Mouse (Mus musculus) heart, embryonic 13.5 days (tissue): ENCODE data around the gene Map4k4. TPM values are rescaled to one million over a fixed set of nuclear protein-coding genes. Genes with fewer than 3 reads are reported as not detected.

Source experiments
- ATAC-seq: fragments of 200-750 bp; cut with Nextera tagmentation; 2 replicates; pipeline ENCODE4 v1.8.0; 2017; ENCODE audit warnings: moderate TSS enrichment; ENCODE audit not compliant: insufficient number of reproducible peaks, low FRiP score, low TSS enrichment; ENCODE audit errors: extremely low read depth
- H3K27ac ChIP-seq: fragments of 300-500 bp; sonication (generic); replicated peaks from 2 replicates; pipeline ENCODE4 v1.5.1; 2015; ENCODE audit warnings: moderate library complexity, mild to moderate bottlenecking, inconsistent platforms
- H3K27me3 ChIP-seq: fragments of 300-500 bp; sonication (generic); replicated peaks from 2 replicates; pipeline ENCODE4 v1.6.1; 2015; ENCODE audit warnings: mild to moderate bottlenecking, inconsistent platforms
- H3K36me3 ChIP-seq: fragments of 300-500 bp; sonication (generic); 2 replicates; pipeline ENCODE4 v1.6.1; 2015; ENCODE audit warnings: mild to moderate bottlenecking, inconsistent platforms
- H3K4me1 ChIP-seq: fragments of 300-500 bp; sonication (generic); 2 replicates; pipeline ENCODE4 v1.6.1; 2015; ENCODE audit warnings: inconsistent platforms
- H3K4me2 ChIP-seq: fragments of 300-500 bp; sonication (generic); 2 replicates; pipeline ENCODE4 v1.6.1; 2015; ENCODE audit warnings: inconsistent platforms, mild to moderate bottlenecking, moderate library complexity
- H3K4me3 ChIP-seq: fragments of 300-500 bp; sonication (generic); 2 replicates; pipeline ENCODE4 v1.5.1; 2015; ENCODE audit warnings: moderate library complexity, mild to moderate bottlenecking, inconsistent platforms
- H3K9ac ChIP-seq: fragments of 300-500 bp; sonication (generic); 2 replicates; pipeline ENCODE4 v1.6.1; 2015; ENCODE audit warnings: inconsistent platforms, mild to moderate bottlenecking, moderate library complexity
- H3K9me3 ChIP-seq: fragments of 300-500 bp; sonication (generic); 2 replicates; pipeline ENCODE4 v1.6.1; 2016; ENCODE audit warnings: inconsistent platforms
- whole genome bisulfite sequencing: fragments of 180-500 bp; shearing (Covaris S2); methylation state at CpG from one replicate; pipeline ENCODE4 v1.1.7; 2015; ENCODE audit warnings: mixed read lengths; 5-methylcytosine and 5-hydroxymethylcytosine counted together
- polyA plus RNA-seq: library from polyadenylated mRNA; unstranded; fragments of >200 nt; fragmentation: Nextera tagmentation; extraction: Ambion mirVana; gene quantifications from 2 replicates; pipeline ENCODE4 v1.2.1, GENCODE M21; 2015

Map4k4 gene
- polyA plus RNA-seq, 1 experiment from 2014 or later, result 17.5 TPM

DNA sequence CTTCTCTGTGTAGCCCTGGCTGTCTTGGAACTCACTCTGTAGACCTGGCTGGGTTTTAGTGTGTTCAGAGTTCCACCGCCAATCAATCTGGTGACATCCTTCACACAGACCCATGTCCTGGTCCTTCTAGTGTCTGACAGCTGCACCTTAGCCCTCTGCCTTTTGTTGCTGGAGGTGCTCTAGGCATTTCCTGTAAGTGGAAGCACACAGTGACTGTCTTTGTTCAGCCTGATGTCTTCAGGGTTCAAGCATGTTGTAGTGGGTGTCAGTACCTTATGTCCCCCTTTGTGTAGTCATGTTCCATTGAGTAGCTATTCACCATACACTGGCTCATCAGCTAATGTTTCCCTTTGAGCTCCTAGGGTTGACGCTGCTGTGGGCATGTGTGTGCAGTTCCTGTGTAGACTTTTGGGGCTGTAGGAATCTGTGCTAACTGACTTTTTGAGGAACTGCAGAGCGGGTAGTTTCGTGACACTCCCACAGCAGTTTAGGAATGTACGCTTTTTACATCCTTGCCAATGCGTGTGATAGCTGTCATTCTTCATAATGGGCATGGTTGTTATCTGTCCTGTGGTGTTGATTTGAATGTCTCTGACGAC is 17.9 kb downstream of the Map4k4 start:
- Histone ChIP-seq H3K9ac (0 out of 2 replicates have a peak overlapping the region, but pooled peaks have one; percentile 5), H3K27me3 (no peaks in the 10 kb centered on the region), H3K36me3 (peaks cover 19% of the 10 kb centered on the region), H3K4me2 (no peak overlapping the region), H3K27ac (peak overlapping the region; percentile 13; the same call in 1 of the 2 replicates), H3K4me1 (peaks cover 75% of the 10 kb centered on the region), H3K9me3 (no peaks in the 10 kb centered on the region), H3K4me3 (no peak overlapping the region)
- ATAC-seq, result no peak
- WGBS, result 42% methylated on average over 7 of the region's 7 CpGs

DNA sequence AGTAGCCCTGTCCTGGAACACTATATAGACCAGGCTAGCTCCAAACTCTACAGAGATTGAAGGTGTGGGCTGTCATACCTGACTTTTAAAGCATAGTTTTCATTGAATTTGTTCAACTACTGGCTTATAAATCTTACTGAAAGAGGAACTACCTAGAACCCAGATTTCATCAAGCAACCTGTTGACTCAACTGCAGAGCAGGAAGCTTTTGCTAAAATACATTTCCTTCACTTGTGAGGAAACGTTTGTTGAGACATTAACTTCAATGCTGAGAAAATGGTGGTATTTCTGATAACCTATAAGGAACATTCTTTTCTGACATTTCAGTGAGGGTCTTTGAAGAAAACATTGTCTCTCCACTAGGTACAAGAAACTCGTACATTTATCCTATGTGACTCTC is 19.9 kb downstream of the Map4k4 start:
- peak overlapping the region; percentile 60 for H3K27ac ChIP-seq
- no peak overlapping the region for H3K4me3 ChIP-seq
- ATAC-seq, result no peak
- peaks cover 17% of the 10 kb centered on the region for H3K36me3 ChIP-seq
- H3K9ac ChIP-seq, result no peak overlapping the region
- H3K4me2 ChIP-seq, result peak overlapping the region; percentile 38; the same call in 1 of the 2 replicates
- H3K27me3 ChIP-seq, result no peaks in the 10 kb centered on the region
- H3K9me3 ChIP-seq, result no peaks in the 10 kb centered on the region
- H3K4me1 ChIP-seq, result peaks cover 91% of the 10 kb centered on the region
- WGBS, result 40% methylated on average over 2 of the region's 2 CpGs

DNA sequence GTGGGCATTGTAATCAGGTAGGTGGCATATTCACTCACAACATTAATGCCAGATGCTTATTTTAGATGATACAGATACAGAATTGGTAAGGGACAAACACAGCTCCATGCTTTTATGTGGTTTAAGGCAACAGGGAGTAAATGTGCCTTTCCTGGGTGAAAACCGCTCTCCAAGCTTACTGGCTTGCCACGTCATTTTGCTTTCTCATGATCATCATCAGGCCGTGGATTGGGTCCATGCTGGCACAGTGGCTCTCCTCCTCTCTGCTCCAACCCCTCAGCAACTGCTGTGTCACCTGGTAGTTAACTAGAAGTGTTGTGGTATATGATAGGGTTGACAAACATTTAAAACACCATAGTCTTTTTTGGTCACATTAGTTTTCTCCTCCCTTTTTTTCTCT is 21.3 kb downstream of the Map4k4 start:
- Histone ChIP-seq H3K9ac (no peak overlapping the region), H3K36me3 (peaks cover 18% of the 10 kb centered on the region), H3K9me3 (no peaks in the 10 kb centered on the region), H3K4me1 (peaks cover 91% of the 10 kb centered on the region), H3K27ac (peak overlapping the region; percentile 60; the same call in 1 of the 2 replicates), H3K4me2 (peak overlapping the region; percentile 57; the same call in 1 of the 2 replicates), H3K4me3 (no peak overlapping the region), H3K27me3 (no peaks in the 10 kb centered on the region)
- ATAC-seq, result no peak
- 84% methylated on average over 3 of the region's 3 CpGs for WGBS

DNA sequence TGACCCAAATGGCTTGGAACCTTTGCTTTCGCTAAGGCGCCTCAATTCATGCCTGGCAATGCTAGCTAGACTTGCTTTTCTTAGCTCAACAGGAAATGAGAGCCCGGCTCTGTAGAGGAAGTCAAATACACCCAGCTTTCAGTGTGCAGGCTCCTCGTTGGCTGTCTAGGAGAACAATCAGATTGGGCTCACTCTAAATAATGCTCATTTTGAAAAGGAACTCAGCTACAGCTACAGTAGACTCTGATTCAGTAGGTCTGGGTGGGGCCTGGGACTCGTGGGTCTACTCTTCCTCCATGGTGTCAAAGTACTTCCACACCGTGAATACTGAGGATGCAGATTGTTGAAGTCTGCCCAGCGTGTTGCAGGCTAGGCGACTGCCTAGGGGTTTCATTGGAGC is 22.0 kb downstream of the Map4k4 start:
- no peaks in the 10 kb centered on the region for H3K27me3 ChIP-seq
- peak overlapping the region; percentile 78 for H3K27ac ChIP-seq
- H3K4me3 ChIP-seq, result peak overlapping the region; percentile 10; the same call in 1 of the 2 replicates
- no peaks in the 10 kb centered on the region for H3K9me3 ChIP-seq
- no peak for ATAC-seq
- peaks cover 18% of the 10 kb centered on the region for H3K36me3 ChIP-seq
- peak overlapping the region; percentile 58 for H3K9ac ChIP-seq
- peak overlapping the region; percentile 57 for H3K4me2 ChIP-seq
- 24% methylated on average over 8 of the region's 8 CpGs for WGBS
- peaks cover 91% of the 10 kb centered on the region for H3K4me1 ChIP-seq

DNA sequence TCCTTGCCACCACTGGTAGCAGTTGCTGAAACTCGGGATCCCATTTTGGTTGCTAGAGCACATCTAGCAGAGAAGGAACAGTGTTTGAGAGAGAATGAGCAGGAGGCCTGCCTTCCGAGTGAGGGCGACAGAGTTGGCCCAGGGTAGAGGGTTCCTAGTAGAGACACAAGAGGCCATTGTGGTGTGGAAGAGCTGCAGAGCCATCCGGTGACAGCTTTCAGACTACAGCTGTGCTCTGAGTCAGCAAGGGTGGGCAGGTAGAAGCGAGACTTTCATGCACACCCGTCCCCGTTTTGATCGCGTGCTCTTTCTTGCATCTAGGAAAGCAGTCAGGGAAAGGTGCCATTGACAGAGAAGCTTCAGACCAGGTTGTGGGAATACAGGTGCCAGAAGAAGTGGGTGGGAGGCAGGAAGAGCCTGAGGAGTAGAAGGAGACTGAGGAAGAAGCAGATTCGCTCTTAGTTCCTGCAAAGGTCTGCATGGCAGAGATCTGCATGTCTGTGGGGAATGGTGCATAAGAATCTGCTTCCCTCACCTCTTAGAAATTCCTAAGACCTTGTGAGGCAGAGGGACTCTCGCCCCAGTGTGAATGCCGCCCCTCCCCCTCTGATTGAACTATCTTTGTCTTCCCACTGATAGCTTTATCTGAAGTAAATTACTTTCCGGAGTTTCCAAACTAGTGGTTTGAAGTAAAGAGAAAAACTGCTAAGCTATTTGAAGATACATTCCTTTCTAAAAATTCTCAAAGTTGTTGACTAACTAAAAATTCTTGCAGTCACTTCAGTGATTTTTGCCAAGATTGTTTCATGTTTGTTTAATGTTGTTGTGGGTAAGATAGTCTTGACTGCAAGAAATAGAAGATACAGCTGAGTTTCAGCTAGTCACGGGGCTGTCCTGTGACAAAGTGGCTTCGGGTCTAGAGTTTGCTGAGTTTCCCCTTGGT is 23.0 kb downstream of the Map4k4 start:
- H3K9ac ChIP-seq, result peak overlapping the region; percentile 58
- H3K4me3 ChIP-seq, result peak overlapping the region; percentile 10
- H3K9me3 ChIP-seq, result no peaks in the 10 kb centered on the region
- 8% methylated on average over 15 of the region's 15 CpGs for WGBS
- H3K36me3 ChIP-seq, result peaks cover 18% of the 10 kb centered on the region
- ATAC-seq, result 0 out of 2 replicates have a peak, but pooled peaks have one; percentile 57
- peaks cover 90% of the 10 kb centered on the region for H3K4me1 ChIP-seq
- H3K27ac ChIP-seq, result peak overlapping the region; percentile 78
- H3K4me2 ChIP-seq, result peak overlapping the region; percentile 57
- H3K27me3 ChIP-seq, result no peaks in the 10 kb centered on the region

DNA sequence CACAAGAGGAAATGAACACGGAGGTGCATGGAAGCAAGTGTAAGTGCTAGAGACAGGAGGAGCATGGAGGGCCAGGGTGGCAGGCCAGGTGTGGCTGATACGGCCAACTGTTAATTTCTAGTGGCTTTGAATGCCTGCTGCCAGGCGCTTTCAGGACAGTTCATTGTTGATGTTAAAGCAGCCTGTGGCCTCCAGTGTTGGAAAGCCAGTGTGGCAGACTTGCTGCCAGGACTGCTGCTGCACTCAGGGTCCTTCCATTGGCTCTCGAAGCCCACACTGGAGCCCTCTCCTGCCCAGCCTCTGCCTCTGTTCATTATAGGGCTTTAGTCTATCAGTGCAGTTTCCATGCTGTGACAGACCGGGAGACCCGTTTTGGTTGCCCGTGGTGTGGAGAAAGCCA is 30.3 kb downstream of the Map4k4 start:
- Histone ChIP-seq H3K4me3 (no peak overlapping the region), H3K4me2 (no peak overlapping the region), H3K9ac (peak overlapping the region; percentile 37), H3K27me3 (no peaks in the 10 kb centered on the region), H3K36me3 (peaks cover 3% of the 10 kb centered on the region; the same call in 1 of the 2 replicates), H3K9me3 (no peaks in the 10 kb centered on the region), H3K27ac (peak overlapping the region; percentile 39; the same call in 1 of the 2 replicates), H3K4me1 (peaks cover 90% of the 10 kb centered on the region)
- ATAC-seq, result no peak
- 35% methylated on average over 7 of the region's 7 CpGs for WGBS

DNA sequence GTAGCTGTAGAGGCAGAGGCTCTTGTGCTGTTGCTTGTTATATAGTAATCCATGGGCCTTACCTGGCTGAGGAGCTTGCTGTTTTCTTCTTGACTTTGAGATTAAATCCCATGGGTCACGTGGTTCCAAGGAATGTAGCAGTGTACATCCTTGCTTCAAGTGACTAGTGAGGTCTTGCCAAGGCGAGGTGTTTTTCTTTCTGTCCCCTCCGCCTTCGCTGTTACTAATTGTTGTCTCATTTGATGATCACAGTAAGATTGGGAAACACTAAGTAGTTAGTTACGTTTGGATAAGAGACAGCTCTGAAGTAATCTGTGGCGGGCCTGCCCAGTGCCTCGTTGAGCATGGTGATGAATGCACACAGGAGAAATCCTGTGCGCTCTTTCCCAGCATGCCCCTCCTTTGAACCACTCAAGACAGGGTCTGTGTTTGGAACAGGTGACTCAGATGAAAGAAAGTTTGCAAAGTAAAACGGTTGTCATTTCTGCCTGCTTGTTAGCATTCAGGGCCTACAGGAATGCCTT is 31.6 kb downstream of the Map4k4 start:
- Histone ChIP-seq H3K9me3 (no peaks in the 10 kb centered on the region), H3K27me3 (no peaks in the 10 kb centered on the region), H3K36me3 (no peaks in the 10 kb centered on the region), H3K4me3 (no peak overlapping the region), H3K4me2 (0 out of 2 replicates have a peak overlapping the region, but pooled peaks have one; percentile 11), H3K27ac (peak overlapping the region; percentile 63), H3K9ac (peak overlapping the region; percentile 11; the same call in 1 of the 2 replicates), H3K4me1 (peaks cover 93% of the 10 kb centered on the region)
- no peak for ATAC-seq
- WGBS, result 46% methylated on average over 9 of the region's 9 CpGs

DNA sequence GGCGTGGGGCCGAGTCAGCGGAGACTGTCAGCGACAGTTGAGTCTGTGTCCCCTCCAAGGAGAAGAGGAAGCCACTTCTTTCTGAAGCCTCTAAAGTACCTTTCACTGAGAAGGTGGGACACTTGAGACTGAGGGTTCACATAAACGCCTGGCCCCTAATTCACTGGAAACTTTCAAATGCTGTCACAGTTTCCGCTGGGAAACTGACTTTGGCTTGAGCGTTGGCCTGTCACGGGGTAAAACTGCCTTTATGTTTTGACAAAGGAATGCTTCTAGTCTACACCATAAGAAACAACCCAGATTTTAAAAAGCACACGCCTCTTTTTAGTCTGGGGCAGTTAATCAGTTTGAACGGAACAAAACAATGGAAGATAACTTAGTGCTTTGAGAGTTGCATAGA is 32.2 kb downstream of the Map4k4 start:
- Histone ChIP-seq H3K9ac (no peak overlapping the region), H3K27me3 (no peaks in the 10 kb centered on the region), H3K4me2 (0 out of 2 replicates have a peak overlapping the region, but pooled peaks have one; percentile 11), H3K36me3 (no peaks in the 10 kb centered on the region), H3K9me3 (no peaks in the 10 kb centered on the region), H3K4me1 (peaks cover 93% of the 10 kb centered on the region), H3K27ac (peak overlapping the region; percentile 63), H3K4me3 (no peak overlapping the region)
- WGBS, result 58% methylated on average over 10 of the region's 10 CpGs
- ATAC-seq, result no peak

DNA sequence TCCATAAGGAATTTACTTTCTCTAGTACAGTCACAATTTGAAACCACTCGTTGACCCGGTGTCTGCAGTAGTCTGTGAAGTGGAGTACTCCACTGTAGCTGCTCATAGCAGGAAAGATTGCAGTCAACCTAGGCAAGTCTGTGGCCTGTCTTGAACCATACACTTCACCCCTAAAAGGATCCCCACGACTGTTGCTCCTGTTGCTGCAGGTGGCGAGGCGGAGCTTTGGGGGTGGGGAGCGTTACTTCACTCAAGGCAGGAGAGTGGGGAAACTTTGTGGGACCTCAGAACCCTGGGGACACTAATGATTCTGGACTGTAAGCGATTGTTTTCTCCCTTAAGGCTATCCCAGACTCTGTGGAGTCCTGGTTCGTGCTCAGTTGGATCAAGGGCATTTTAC is 34.2 kb downstream of the Map4k4 start:
- Histone ChIP-seq H3K9me3 (no peaks in the 10 kb centered on the region), H3K9ac (no peak overlapping the region), H3K27me3 (no peaks in the 10 kb centered on the region), H3K36me3 (no peaks in the 10 kb centered on the region), H3K4me3 (no peak overlapping the region), H3K4me2 (peak overlapping the region; percentile 67), H3K27ac (no peak overlapping the region), H3K4me1 (peaks cover 94% of the 10 kb centered on the region)
- ATAC-seq, result no peak
- WGBS, result 41% methylated on average over 8 of the region's 8 CpGs

DNA sequence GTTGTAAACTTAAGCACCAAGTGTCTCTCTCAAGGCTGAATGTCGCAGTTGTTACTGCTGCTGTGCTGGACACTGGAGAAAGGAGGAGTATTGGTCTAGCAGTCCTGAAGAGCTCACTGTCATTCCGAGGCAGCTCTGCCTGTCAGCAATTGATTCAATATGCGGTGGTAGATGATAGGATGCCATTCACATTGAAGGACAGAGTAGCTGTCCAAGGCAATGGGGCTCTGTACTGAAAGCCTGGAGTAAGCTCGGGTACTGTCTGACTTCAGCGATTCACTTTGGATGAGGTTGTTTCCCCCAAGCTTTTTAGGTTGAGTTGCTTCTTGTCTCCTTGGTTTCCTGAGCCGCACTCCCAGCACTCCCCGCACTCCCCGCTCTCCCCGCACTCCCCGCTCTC is 34.9 kb downstream of the Map4k4 start:
- Histone ChIP-seq H3K4me3 (peak overlapping the region; percentile 49), H3K4me2 (peak overlapping the region; percentile 67), H3K27me3 (no peaks in the 10 kb centered on the region), H3K27ac (no peak overlapping the region), H3K9me3 (no peaks in the 10 kb centered on the region), H3K9ac (peak overlapping the region; percentile 70), H3K4me1 (peaks cover 94% of the 10 kb centered on the region), H3K36me3 (no peaks in the 10 kb centered on the region)
- no peak for ATAC-seq
- WGBS, result 2% methylated on average over 10 of the region's 10 CpGs

DNA sequence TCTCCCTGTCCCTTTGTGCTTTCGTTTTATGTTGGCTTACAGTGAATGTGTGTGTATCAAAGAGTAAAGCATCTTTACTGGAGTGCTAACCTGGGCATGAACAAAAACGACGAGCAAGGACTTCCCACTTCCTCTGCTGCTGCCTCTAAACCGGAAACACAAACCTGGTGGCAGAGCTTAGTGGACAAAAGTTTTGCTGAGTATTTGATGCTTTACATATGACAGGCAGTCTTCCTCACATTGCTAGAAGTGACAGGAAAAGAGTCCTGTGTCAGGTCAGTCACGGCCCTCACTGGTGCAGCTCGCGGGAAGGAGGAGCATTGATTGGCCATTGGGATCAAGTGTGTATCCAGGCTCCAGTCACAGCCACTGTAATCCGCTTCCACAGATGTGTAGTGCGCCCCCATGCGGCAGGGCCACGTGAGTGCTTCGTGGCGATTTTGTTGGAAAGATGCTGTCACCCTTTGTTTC is 35.7 kb downstream of the Map4k4 start:
- under 1% methylated on average over 13 of the region's 13 CpGs for WGBS
- no peaks in the 10 kb centered on the region for H3K27me3 ChIP-seq
- H3K9me3 ChIP-seq, result no peaks in the 10 kb centered on the region
- H3K9ac ChIP-seq, result peak overlapping the region; percentile 70
- H3K27ac ChIP-seq, result peak overlapping the region; percentile 8; the same call in 1 of the 2 replicates
- 0 out of 2 replicates have a peak, but pooled peaks have one; percentile 47 for ATAC-seq
- peak overlapping the region; percentile 49 for H3K4me3 ChIP-seq
- H3K36me3 ChIP-seq, result no peaks in the 10 kb centered on the region
- H3K4me2 ChIP-seq, result peak overlapping the region; percentile 67
- peaks cover 94% of the 10 kb centered on the region for H3K4me1 ChIP-seq
